Mouse (Mus musculus) heart, embryonic 11.5 days (tissue): ENCODE data around the gene Blvrb. TPM values are rescaled to one million over a fixed set of nuclear protein-coding genes. Genes with fewer than 3 reads are reported as not detected.

Experiments
- ATAC-seq: fragments of 200-750 bp; cut with Nextera tagmentation; replicated peaks from 2 replicates; pipeline ENCODE4 v1.8.0; 2017; ENCODE audit warnings: moderate library complexity; ENCODE audit not compliant: insufficient number of reproducible peaks, low FRiP score, low TSS enrichment
- H3K27ac ChIP-seq: fragments of 300-500 bp; sonication (generic); 2 replicates; pipeline ENCODE4 v1.5.1; 2014; ENCODE audit warnings: mild to moderate bottlenecking, low read depth, low read length
- H3K27me3 ChIP-seq: fragments of 300-500 bp; sonication (generic); 2 replicates; pipeline ENCODE4 v1.6.1; 2014; ENCODE audit warnings: mild to moderate bottlenecking, low read length, mixed read lengths; ENCODE audit not compliant: control insufficient read depth, insufficient read depth
- H3K36me3 ChIP-seq: fragments of 300-500 bp; sonication (generic); 2 replicates; pipeline ENCODE4 v1.6.1; 2014; ENCODE audit warnings: mild to moderate bottlenecking, low read length, moderate library complexity, mixed read lengths; ENCODE audit not compliant: control insufficient read depth, insufficient read depth
- H3K4me1 ChIP-seq: fragments of 300-500 bp; sonication (generic); 2 replicates; pipeline ENCODE4 v1.6.1; 2014; ENCODE audit warnings: low read length; ENCODE audit not compliant: control insufficient read depth, insufficient read depth
- H3K4me2 ChIP-seq: fragments of 300-500 bp; sonication (generic); 2 replicates; pipeline ENCODE4 v1.6.1; 2014; ENCODE audit warnings: mild to moderate bottlenecking, moderate library complexity
- H3K4me3 ChIP-seq: fragments of 300-500 bp; sonication (generic); 2 replicates; pipeline ENCODE4 v1.5.1; 2014; ENCODE audit warnings: low read depth, low read length
- H3K9ac ChIP-seq: fragments of 300-500 bp; sonication (generic); 2 replicates; pipeline ENCODE4 v1.6.1; 2014; ENCODE audit warnings: mild to moderate bottlenecking, low read depth, low read length, moderate library complexity
- H3K9me3 ChIP-seq: fragments of 300-500 bp; sonication (generic); replicated peaks from 2 replicates; pipeline ENCODE4 v1.6.1; 2016; ENCODE audit warnings: low read length; ENCODE audit not compliant: control insufficient read depth
- WGBS: fragments of 180-500 bp; shearing (Covaris S2); extraction: QIAGEN DNeasy Blood & Tissue Kit; methylation state at CpG from one replicate; pipeline ENCODE4 v1.1.7; 2014; ENCODE audit not compliant: insufficient replicate concordance; 5-methylcytosine and 5-hydroxymethylcytosine counted together
- polyA plus RNA-seq: library from polyadenylated mRNA; unstranded; fragments of >200 nt; fragmentation: Nextera tagmentation; extraction: Ambion mirVana; gene quantifications from 2 replicates; pipeline ENCODE4 v1.2.1, GENCODE M21; 2014

Blvrb gene
- polyA plus RNA-seq, 1 experiment from 2014 or later = 121 TPM

DNA sequence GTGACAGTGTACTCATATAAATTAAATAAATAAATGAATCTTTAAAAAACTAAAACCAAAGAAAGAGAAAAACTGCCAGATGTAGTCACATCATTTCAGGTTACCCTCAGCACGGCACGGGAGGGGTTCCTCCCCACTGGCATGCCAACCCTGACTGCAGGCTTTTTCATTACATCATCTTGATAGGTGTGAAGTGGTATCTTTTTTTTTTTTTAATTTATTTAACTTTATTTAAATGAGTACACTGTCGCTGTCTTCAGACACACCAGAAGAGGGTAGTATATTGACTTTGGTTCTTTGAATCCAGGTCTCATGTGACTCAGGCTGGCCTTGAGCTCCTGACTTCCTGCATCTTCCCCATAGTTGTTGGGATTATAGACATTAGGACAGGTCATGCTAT lies 7.5 kb downstream of the Blvrb start:
- WGBS = 93% methylated on average over 3 of the region's 3 CpGs
- ATAC-seq = no peak
- no peak overlapping the region for H3K4me3 ChIP-seq
- H3K27ac ChIP-seq = no peak overlapping the region
- no peaks in the 10 kb centered on the region for H3K4me1 ChIP-seq
- no peak overlapping the region for H3K9ac ChIP-seq
- H3K9me3 ChIP-seq = no peaks in the 10 kb centered on the region
- H3K27me3 ChIP-seq = no peaks in the 10 kb centered on the region
- no peaks in the 10 kb centered on the region for H3K36me3 ChIP-seq
- H3K4me2 ChIP-seq = no peak overlapping the region

DNA sequence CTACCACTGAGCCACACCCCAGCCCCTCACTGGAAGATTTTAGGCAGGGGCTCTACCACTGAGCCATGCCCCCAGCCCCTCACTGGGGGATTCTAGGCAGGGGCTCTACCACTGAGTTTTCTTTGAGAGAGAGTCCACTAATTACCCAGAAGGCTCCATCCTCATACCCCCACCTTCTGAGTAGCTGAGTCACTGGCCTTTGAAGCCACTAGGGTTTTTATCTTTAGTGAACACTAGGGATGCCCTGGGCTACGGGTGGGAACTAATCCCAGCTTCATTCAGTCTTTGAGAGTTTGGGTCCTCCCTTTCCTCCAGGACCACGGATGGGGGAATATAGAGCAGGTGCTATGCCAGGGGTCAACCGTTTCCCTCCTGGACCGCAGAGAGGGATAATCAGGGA lies 10.8 kb downstream of the Blvrb start:
- ATAC-seq = peak; percentile 63; the same call in 1 of the 2 replicates
- H3K27ac ChIP-seq = no peak overlapping the region
- H3K4me1 ChIP-seq = no peaks in the 10 kb centered on the region
- H3K27me3 ChIP-seq = no peaks in the 10 kb centered on the region
- no peaks in the 10 kb centered on the region for H3K9me3 ChIP-seq
- 79% methylated on average over 4 of the region's 4 CpGs for WGBS
- no peak overlapping the region for H3K4me3 ChIP-seq
- peaks cover 4% of the 10 kb centered on the region; the same call in 1 of the 2 replicates for H3K36me3 ChIP-seq
- H3K9ac ChIP-seq = no peak overlapping the region
- no peak overlapping the region for H3K4me2 ChIP-seq

DNA sequence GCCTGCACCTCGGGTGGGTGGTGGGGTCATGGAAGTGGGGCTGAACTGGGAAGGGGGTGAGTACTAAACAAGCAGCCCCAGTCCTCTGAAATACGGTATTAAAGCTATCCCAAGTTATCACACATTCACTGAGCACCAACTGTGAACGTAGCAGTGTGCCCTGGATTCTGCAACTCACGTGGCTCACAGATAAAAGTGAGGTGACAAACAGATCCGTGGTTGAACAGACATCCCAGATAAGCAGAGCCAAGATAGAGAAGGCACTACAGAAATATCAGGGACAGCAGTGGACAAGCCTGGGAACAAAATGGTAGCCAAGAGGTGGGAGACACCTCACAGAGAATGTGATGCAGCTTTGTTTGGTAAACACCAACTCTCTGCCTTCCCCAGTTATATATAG lies 11.9 kb downstream of the Blvrb start:
- no peak for ATAC-seq
- Histone ChIP-seq H3K4me3 (no peak overlapping the region), H3K4me1 (no peaks in the 10 kb centered on the region), H3K36me3 (peaks cover 4% of the 10 kb centered on the region; the same call in 1 of the 2 replicates), H3K4me2 (no peak overlapping the region), H3K9ac (no peak overlapping the region), H3K9me3 (no peaks in the 10 kb centered on the region), H3K27me3 (no peaks in the 10 kb centered on the region), H3K27ac (no peak overlapping the region)
- 58% methylated on average over 5 of the region's 5 CpGs for WGBS

DNA sequence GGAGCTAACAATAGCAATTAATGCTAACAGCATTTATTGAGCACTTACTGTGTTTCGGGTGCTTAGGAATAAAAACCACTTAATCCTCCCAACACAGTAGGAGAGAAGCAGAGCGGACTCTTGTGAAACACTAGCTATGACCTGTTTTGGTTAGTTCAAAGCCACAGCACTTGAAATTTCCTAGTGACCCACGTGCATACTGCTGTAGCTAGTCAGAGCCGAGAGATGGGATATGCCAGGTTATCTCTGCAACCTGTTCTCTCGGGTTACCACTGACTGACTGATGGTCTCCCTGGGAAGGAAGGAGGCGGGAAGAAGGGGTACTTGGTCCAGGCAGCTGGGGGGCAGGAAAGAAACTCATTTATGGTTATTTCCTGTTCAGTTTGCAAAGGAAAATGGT lies 12.7 kb downstream of the Blvrb start:
- Histone ChIP-seq H3K27me3 (no peaks in the 10 kb centered on the region), H3K4me2 (no peak overlapping the region), H3K4me1 (no peaks in the 10 kb centered on the region), H3K9me3 (no peaks in the 10 kb centered on the region), H3K9ac (no peak overlapping the region), H3K27ac (no peak overlapping the region), H3K4me3 (no peak overlapping the region), H3K36me3 (peaks cover 4% of the 10 kb centered on the region; the same call in 1 of the 2 replicates)
- 75% methylated on average over 6 of the region's 6 CpGs for WGBS
- no peak for ATAC-seq

DNA sequence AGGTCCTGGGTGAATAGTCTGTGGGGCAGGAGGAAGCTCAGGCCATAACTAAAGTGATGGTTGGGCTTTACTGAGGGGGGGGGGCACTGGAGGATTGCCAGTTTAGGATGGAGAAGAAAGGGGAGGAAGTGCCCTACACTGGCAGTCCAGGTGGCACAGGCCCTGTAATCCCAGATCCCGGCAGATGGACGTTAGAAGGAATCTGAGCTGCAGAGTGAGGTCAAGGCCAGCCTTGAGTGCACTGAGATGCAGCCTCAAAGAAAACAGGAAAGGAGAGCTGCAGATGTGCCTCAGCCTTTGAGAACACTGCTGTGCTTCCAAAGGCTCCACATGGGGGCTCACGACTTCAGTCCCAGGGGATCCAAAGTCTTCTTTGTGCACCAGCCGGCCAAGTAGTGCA lies 19.9 kb downstream of the Blvrb start:
- no peaks in the 10 kb centered on the region for H3K27me3 ChIP-seq
- no peak overlapping the region for H3K27ac ChIP-seq
- ATAC-seq = no peak
- no peak overlapping the region for H3K4me3 ChIP-seq
- peaks cover under 1% of the 10 kb centered on the region; the same call in 1 of the 2 replicates for H3K36me3 ChIP-seq
- 38% methylated on average over 4 of the region's 4 CpGs for WGBS
- 0 out of 2 replicates have a peak, but pooled peaks cover 3% of the 10 kb centered on the region for H3K4me1 ChIP-seq
- H3K9ac ChIP-seq = no peak overlapping the region
- no peaks in the 10 kb centered on the region for H3K9me3 ChIP-seq
- no peak overlapping the region for H3K4me2 ChIP-seq

DNA sequence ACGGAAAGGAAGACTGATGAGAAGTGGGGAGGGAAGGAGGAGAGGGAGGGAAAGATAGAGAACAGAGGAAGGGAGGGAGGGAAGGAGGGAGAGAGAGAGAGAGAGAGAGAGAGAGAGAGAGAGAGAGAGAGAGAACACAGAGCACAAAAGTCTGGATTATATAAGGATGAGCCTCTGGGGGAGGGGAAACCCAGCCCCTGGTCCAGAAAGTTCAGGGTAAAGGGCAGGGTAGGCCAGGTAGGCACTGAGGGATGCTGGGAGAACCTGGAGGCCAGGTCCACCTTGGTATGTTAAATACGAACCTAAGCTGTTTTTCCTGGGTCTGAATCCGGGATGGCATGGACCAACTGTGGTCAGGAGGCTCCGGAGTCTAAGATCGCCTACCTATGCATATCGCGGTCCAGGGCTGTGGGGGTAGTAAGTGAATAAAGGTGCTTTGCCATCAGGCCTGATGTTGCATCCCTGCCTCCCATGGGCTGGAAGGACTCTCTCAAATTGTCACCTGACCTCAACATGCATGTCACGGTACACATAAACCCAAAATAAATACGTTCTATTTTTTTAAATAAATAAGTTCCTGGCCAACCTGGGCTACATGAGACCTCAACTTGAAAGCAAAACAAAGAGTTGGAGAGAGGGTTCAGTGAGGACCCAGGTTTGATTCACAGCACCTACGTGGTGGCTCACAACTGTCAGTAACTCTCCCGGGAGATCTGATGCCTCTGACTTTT lies 23.8 kb downstream of the Blvrb start:
- no peak overlapping the region for H3K4me2 ChIP-seq
- no peak overlapping the region for H3K4me3 ChIP-seq
- 0 out of 2 replicates have a peak, but pooled peaks cover 2% of the 10 kb centered on the region for H3K36me3 ChIP-seq
- H3K9ac ChIP-seq = no peak overlapping the region
- WGBS = 88% methylated on average over 11 of the region's 11 CpGs
- H3K27ac ChIP-seq = no peak overlapping the region
- H3K4me1 ChIP-seq = peaks cover 14% of the 10 kb centered on the region; the same call in 1 of the 2 replicates
- no peaks in the 10 kb centered on the region for H3K27me3 ChIP-seq
- no peaks in the 10 kb centered on the region for H3K9me3 ChIP-seq
- no peak for ATAC-seq

DNA sequence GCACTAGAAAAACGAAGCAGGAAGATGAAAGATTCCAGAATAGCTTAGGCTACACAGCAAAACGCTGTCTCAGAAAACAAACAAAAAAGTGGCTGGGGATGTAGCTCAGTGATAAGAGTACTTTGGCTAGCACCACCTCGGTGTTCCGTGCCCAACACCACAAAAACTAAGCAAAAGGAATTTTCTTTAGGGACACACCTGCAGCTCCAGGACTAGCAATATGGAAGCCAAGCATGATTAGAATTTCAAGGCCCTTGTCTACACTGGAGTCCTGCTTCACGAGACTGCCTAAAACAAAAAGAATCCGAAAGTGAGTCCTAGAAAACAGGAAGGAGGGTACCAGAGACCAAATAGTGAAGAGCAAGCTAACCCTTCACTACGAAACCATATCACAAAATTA lies 24.8 kb downstream of the Blvrb start:
- peak overlapping the region; percentile 81 for H3K4me2 ChIP-seq
- no peak for ATAC-seq
- WGBS = 24% methylated on average over 7 of the region's 7 CpGs
- H3K27me3 ChIP-seq = no peaks in the 10 kb centered on the region
- H3K4me1 ChIP-seq = peaks cover 14% of the 10 kb centered on the region; the same call in 1 of the 2 replicates
- H3K36me3 ChIP-seq = peaks cover 4% of the 10 kb centered on the region; the same call in 1 of the 2 replicates
- H3K9me3 ChIP-seq = no peaks in the 10 kb centered on the region
- peak overlapping the region; percentile 92 for H3K27ac ChIP-seq
- peak overlapping the region; percentile 59 for H3K9ac ChIP-seq
- H3K4me3 ChIP-seq = peak overlapping the region; percentile 85

DNA sequence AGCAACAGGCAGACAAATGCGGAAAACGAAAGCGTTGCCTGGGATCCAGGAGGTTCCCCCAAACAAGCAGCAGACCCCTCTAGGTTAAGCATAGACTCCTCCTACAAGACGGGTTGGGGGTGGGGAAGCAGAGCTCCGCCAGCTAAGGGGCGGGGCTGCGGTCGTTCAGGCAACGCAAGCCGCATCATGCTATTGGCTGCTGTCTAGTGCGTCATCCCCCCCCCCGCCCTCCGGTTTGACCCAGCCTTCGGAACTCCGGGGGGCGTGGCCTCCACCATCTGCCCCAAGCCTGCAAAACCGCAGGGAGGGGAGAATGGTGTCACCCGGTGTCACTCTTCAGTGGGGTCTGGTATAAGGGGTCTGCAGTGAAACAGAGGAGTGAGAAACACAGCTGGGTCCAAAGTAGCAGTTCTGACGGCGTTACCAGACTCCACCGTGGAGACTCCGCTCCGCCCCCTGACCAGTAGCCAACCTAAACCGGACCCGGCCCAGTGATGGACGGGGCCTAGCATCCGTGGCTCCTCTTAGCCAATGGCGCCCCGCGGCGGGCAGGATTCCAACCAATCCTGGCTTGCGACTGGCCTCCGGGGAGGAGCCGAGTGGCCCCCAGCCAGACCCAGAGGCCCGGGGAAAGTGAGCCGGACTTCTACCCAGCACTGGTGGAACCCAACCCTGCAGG lies 25.5 kb downstream of the Blvrb start, which contains the start of gene Sertad3:
TSS of gene Sertad3 (plus strand) at position 613 of the 679 bp plus-strand sequence.
- H3K9me3 ChIP-seq = no peaks in the 10 kb centered on the region
- H3K36me3 ChIP-seq = peaks cover 4% of the 10 kb centered on the region; the same call in 1 of the 2 replicates
- ATAC-seq = peak; percentile 93
- peak within 1 kb of the TSS; percentile 87 for H3K9ac ChIP-seq
- H3K4me1 ChIP-seq = peaks cover 14% of the 10 kb centered on the region; the same call in 1 of the 2 replicates
- no peaks in the 10 kb centered on the region for H3K27me3 ChIP-seq
- peak within 1 kb of the TSS; percentile 81 for H3K4me2 ChIP-seq
- peak within 1 kb of the TSS; percentile 85 for H3K4me3 ChIP-seq
- peak within 1 kb of the TSS; percentile 92 for H3K27ac ChIP-seq
- under 1% methylated on average over 36 of the region's 36 CpGs for WGBS
